ENCODE assay signal across 8 mouse cellular contexts in genomic region chr11:22002783-22003340, GRCm38 (mm10). TPM values are rescaled to one million over a fixed set of nuclear protein-coding genes. Genes with fewer than 3 reads are reported as not detected.
DNase-seq lines count a peak whose midpoint lies in the region; ATAC-seq lines count a peak whose summit lies in the region.

Gene Otx1, minus strand, starts transcription at chr11:22002897.

- peaks cover 9% of the 10 kb centered on the region; the same call in 1 of the 2 replicates for H3K9me3 ChIP-seq in erythroblast, embryonic 14.5 days (ENCODE audit: control insufficient read depth, low read length)
- no peaks in the 10 kb centered on the region for H3K9me3 ChIP-seq in heart, embryonic 15.5 days (replicated peaks)

- no peak within 1 kb of the TSS for H3K27ac ChIP-seq in heart, embryonic 15.5 days

- peak within 1 kb of the TSS; percentile 28 for H3K4me3 ChIP-seq in erythroblast, embryonic 14.5 days (replicated peaks)
- peak within 1 kb of the TSS; percentile 66 for H3K4me3 ChIP-seq in heart, embryonic 15.5 days

- H3K27me3 ChIP-seq in erythroblast, embryonic 14.5 days (ENCODE audit: control insufficient read depth), result peaks cover 100% of the 10 kb centered on the region
- peaks cover 76% of the 10 kb centered on the region for H3K27me3 ChIP-seq in heart, embryonic 15.5 days

- ATAC-seq in erythroblast, adult 5-6 weeks (replicated peaks; ENCODE audit: low FRiP score, poor library complexity, severe bottlenecking), result no peak
- no peak for ATAC-seq in heart, embryonic 15.5 days (replicated peaks; ENCODE audit: insufficient number of reproducible peaks, insufficient read depth, low FRiP score, low read depth)

- WGBS in heart, embryonic 15.5 days, result under 1% methylated on average over 34 of the region's 34 CpGs

- no peaks in the 10 kb centered on the region; the same call in 1 of the 2 replicates for H3K4me1 ChIP-seq in erythroblast, embryonic 14.5 days (ENCODE audit: control insufficient read depth)
- H3K4me1 ChIP-seq in heart, embryonic 15.5 days (replicated peaks), result peaks cover 40% of the 10 kb centered on the region

- peak within 1 kb of the TSS; percentile 97 for H3K4me2 ChIP-seq in heart, embryonic 15.5 days

- DNase-seq in urinary bladder, postnatal 36 days (ENCODE audit: low spot score in 2 of 2), result peak; percentile 3 to 14
- no peak for DNase-seq in urinary bladder, postnatal 10 days (ENCODE audit: low spot score)
- no peak for DNase-seq in left cerebral cortex, postnatal 4 days
- peak; percentile 62 for DNase-seq in neural tube, embryonic 10.5 days (ENCODE audit: extremely low spot score, low spot score)
- DNase-seq in gastrocnemius, postnatal 25 days, result no peak

- no peaks in the 10 kb centered on the region for H3K36me3 ChIP-seq in erythroblast, embryonic 14.5 days (ENCODE audit: control insufficient read depth)
- H3K36me3 ChIP-seq in heart, embryonic 15.5 days, result no peaks in the 10 kb centered on the region

- intact Hi-C loops in left cerebral cortex, postnatal 4 days (cut with DNase I), result loop anchor here (5.0 kb wide), 1 partner anchor 144 kb away; no protein-coding TSS in a partner anchor

- peak within 1 kb of the TSS; percentile 48 for H3K9ac ChIP-seq in heart, embryonic 15.5 days

RNA-seq across cellular contexts. Expression of gene Otx1, which starts in this region (rescaled TPM):
- polyA plus RNA-seq in erythroblast, embryonic 14.5 days (2012), result not detected in 2 replicates
- total RNA-seq in erythroblast, adult 5-6 weeks (2015; ENCODE audit: low replicate concordance), result not detected in 2 replicates
- total RNA-seq in erythroblast, adult 5-6 weeks (2017; ENCODE audit: low replicate concordance), result not detected in 2 replicates
- polyA plus RNA-seq in heart, embryonic 15.5 days (2015; fragmentation: Nextera tagmentation; extraction: Ambion mirVana), result 0.15 and 0.46 TPM in 2 replicates
- total RNA-seq in left cerebral cortex, postnatal 4 days (2021), result 10 to 100 TPM; 10.4 to 12.0 TPM
- total RNA-seq in gastrocnemius, postnatal 25 days (2021), result not detected

Comparison
In these comparisons a context has a peak if more than half of its experiments do, and no peak if none do; other contexts are left out.
1. RNA of gene Otx1 (total RNA-seq): 10.4 to 12.0 TPM in left cerebral cortex, postnatal 4 days; not detected in erythroblast, adult 5-6 weeks and not detected in gastrocnemius, postnatal 25 days; every median in the first group is over 10 times any median in the second.
2. DNase-seq: peak in urinary bladder, postnatal 36 days (2 of 2) and neural tube, embryonic 10.5 days (single experiment); none in urinary bladder, postnatal 10 days (single experiment), left cerebral cortex, postnatal 4 days (single experiment) and gastrocnemius, postnatal 25 days (single experiment).